Mouse (Mus musculus): ENCODE measurements around the gene Ociad1.

Gene Ociad1

DNA sequence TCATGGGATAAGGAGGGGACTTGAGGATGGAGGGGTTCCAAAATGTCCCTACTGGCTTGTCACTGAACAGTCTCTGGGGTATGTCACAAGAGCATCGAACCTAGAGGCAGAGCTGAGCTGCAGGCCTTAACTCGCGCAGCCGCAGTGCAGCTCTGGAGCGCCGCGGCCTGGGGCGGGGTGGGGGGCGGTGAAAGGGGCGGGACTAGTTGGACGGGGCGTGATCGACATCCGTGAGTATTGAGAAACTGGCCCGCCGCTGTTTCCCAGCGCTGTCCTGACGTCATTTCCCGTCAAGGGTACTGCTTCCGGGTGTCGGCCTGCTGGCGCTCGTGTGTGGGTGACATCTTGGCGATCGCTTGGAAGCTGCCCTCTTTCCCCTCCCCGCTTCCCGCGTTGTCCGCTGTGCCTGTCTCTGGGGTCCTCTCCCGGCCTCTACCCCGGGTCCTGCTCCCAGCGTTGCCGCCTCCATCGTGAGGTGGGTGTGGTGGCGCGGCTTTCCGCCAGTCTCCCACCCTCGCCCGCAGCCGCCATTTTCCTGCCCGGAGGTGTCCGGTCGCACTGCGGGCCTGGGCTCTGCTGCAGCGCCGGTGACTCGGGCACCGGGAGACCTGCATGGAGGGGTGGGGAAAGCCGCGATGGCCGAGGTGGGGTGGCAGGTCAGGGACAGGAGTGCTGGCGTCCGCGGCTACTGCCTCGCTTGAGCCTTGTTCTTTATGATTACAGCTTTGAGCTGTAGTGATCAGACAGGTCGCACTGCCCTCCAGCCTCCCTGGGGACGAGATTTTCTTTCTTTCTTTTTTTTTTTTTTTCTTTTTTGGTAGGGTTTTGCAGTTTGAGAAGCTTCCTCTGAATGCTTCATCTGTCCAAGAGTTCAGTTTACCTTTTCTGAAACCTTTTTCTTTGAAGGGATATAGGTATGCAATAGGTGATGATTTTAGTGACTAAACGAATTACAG is at the start of gene Ociad1:
Gene Ociad1, plus strand, starts transcription at position 283 of the 956 bp plus-strand sequence.
- in situ Hi-C loops (cut with MseI, MboI): no loop called here

DNA sequence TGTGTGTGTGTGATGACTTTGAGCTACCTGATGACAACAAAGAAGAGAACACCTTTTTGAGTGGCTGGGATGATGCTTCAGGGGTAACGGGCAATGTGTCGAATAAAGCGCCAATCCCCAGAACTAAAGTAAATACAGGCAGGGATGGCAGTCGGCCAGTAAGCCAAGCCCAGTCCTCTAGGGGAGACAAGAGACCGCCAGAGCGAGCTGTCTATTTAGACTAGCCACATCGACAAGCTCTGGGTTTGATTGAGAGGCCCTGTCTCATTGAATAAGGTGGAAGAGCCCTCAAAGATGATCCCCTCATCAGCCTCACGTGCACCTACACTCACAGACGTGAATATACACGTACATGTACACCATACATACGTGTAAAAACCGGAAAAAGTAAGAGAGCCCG is 48.2 kb upstream of the Ociad1 start:
- in situ Hi-C loops (cut with MseI, MboI): no loop called here

DNA sequence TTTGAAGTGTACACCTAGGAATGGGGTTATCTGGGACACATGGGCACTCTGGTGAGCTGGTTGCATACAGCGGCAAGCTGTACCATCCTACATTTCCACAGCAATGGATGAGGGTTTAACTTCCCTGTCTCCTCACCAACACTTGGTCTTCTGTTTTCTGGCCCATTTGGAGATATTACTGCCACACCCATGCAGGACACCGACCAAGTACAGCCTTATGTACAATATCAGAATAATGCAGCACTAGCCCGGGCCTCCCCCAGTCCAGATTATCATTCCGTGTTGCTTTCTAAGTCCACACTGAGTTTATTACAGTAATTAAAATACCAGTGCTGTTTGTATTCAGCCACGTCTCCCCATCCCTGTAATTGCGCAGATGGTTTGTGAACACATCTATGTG is 46.2 kb upstream of the Ociad1 start:
- in situ Hi-C loops (cut with MseI, MboI): no loop called here

DNA sequence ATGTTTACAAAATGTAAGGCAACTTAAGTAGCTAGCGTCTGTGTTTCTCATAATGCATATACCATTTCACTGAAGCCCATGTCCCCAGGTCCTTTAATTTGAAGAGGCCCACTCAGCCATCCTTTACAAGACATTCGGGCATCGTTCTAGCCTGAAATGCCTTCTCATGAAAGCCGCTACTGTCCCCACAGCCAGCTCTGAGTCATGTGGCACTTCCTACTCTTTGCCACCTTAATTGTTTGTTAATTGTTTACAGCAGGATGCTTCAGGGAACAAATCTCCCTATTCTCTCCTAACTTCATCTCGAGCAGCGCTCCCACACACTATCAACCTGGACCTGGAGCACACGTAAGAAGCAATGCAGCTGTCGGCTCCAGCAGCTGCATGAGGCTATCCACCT is 44.4 kb upstream of the Ociad1 start:
- in situ Hi-C loops (cut with MseI, MboI): no loop called here

DNA sequence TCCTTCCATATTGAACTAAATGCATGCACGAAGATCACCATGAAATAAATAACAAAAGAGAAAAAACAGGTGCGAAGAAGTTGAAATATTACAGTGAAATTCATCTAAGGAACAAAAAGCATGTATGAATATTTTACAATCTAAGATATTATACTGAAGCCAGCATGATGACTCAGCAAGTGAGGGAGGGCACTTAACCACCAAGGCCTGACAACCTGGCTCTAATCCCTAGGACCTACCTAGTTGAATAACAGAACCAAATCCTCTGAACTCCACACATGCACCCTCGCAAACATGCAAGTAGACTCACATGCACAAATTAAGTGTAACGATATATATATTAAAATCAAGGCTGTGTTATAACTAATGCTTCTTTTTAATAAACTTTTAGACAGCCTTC is 43.2 kb upstream of the Ociad1 start:
- in situ Hi-C loops (cut with MseI, MboI): no loop called here

DNA sequence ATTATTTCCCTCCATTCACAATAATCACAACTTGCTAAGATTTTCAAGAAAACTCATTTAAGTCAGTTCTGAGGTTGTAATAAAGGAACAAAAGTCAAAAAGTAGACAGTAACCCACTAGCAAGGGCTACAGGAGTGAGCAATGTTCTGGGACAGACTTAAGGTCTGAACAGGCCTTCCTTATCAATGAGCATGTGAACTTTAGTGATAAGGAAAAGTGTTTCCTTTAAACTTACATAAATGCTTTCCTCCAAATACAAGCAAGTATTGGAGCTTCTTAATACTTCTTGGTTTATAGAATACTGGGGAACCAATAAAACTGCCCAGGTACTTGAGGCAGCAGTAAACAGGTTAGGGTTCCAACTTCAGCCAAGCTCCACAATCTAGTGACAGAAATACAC is 39.8 kb upstream of the Ociad1 start:
- in situ Hi-C loops (cut with MseI, MboI): no loop called here

DNA sequence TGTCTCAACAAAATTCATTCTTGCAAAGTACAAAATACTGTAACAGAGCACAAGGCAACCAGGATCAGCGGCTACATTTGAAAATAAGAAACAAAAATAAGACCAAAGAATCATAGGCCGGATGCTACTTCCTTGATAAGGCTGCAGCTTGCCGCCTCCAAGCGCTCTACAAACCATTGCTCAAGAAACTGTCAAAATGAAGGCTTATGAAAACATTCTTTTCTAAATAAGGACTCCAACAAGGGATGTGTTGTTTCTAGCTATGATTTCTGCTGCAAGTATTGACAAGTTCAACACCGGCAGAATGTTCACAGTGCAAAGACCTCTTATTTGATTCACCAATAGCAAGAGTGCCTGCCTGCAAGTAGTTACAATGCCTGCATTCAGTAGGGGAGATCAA is 37.9 kb upstream of the Ociad1 start:
- in situ Hi-C loops (cut with MseI, MboI): no loop called here

DNA sequence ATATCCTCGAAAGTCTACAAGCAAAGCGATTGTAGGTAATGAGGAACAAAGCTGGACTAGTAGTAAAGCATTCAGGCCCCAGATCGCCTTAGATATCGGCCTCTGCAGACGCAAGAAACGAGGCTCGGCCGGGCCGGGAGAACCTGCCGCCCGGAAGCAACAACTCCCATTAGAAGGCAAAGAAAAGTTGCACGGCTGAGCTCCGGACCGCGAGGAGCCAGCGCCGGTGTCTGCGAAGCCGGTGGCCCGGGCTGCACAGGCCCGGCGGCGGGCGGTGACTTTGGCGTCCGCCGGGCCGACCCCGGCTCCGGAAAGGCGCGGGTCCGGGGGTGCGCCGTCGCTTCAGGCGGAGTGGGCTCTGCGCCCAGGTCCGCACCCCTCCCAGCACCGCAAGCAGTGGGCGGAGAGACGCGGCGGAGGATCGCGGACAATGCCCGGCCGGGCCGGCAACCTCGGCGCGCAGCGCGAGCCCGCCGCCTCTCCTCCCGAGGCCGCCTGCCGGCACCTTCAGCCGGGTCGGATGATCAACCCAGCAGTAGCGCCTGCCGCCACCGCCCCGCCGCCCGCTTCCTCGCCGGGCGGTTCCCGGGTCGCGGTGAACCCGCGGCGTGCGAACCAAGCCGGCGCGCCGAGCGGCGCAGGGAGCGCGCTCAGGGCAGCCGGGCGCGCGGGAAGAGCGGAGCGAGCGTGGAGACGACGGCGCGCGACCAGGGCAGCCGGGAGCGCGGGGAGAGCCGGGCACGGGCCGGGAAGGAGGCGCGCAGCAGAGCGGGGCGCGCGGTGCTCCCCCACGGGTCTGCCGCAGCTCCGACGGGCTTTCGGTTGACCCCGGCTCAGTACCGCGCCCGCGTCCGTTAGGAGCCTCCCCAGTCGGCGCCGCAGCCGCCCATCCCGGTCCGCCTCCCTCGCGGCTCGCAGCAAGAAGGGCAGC is 37.0 kb upstream of the Ociad1 start:
- in situ Hi-C loops (cut with MseI, MboI): no loop called here

DNA sequence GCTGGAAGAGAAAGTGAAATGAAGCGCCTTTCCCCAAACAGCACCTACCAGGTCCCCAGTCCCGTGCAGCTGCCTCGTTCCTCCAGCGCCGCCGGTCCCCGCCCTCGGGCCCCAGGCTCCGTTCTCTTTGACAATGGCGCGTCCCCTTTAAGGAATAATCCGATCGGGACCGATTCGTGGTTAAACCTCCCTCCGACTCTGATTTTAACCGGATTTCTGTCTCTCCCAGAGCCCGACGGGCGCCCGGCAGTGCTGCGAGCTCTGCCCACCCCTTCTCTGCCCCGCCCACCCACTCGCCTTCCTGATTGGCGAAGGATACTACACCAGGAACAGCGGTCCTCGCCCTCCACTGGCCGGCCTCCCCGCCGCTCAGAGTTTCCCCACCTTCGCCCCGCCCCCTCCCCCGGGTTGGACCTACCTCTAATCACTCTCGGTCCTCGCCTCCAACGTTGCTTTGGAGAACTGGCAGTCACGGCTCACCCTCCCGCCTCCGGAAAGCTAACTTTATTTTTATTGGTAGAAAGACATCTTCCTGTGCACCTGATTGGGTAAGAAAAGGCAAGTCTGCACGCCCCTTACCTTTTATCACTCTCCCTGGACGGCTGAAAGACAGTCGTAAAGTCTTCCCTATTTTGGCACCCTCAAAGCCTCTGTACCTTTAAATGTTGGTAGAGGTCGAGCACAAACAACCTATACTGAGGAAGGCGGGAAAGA is 36.1 kb upstream of the Ociad1 start, which contains the start of gene Fryl:
Gene Fryl, minus strand, starts transcription at position 268 of the 714 bp plus-strand sequence.
- in situ Hi-C loops (cut with MseI, MboI): no loop called here

DNA sequence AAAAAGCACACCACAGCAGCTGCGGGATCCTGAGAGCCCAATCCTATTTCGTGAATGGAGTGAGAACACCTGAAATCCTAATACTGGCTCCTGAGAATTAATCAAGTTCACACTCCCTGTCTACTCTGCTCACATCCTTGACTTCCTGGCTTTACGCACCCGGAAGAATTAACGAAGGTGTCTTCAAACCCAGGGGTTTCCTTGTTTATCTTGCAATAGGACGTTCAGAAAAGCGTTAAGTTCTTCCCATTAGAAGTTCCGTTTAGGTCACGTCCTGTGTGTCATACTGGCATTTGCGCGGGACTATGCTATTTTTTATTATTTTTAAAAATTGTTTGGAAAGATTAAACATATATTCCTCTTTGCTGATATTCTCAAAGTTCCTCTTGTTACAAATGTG is 35.5 kb upstream of the Ociad1 start:
- in situ Hi-C loops (cut with MseI, MboI): no loop called here

DNA sequence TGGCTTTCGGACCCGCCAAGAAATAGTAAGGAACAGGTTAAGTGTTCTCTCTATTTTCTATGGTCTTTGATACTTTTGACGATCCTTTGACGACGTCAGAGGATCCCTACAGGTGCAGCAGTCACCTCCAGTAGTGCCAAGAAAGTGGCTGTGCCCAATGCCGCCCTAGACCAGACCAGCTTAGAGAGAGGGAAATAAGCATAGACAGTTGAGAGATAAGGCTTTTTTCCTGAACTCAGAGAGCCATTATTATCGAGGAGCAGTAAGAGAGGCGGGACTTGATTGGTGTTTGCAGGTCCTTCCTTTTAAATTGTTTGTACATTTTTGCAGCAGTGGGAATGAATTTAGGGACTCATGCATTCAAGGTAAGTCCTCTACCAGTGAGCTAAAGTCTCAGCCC is 34.9 kb upstream of the Ociad1 start:
- in situ Hi-C loops (cut with MseI, MboI): no loop called here

DNA sequence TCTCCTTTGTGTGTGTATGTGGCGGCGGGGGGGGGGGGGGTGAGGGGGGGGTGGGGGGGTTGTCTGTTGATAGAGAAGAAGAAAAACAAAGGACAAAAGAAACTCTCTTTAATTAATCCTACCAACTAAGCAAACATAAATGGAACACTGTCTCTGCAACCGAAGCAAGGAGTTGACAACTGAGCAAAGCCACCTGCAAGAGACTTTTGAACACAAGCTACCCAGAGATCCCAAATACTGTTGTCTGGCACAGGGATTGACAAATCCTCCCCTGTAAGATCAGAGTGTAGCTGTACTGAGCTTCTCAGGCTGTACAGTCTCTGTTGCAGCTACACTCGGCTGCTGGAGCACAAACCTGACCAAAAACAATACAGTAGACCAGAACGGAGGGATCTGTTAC is 28.5 kb upstream of the Ociad1 start:
- in situ Hi-C loops (cut with MseI, MboI): no loop called here

DNA sequence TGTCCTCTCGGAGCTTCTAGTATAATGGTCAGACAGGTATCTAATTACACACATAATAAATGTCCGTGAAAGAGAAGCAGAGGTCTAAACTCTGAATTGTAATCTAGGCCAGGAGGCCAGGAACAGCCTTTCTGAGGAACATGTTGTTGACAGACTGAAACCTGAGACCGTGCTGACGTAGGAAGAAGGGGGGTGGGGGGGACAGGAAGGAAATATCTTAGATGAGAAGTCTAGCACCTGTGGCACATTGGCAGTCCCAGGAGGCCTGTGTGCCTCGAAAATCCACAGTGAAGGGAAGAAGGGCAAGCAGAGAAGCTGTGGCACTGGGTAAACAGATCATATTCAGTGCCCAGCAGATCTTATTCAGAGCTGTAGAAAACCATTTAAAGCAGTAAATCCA is 27.1 kb upstream of the Ociad1 start:
- in situ Hi-C loops (cut with MseI, MboI): no loop called here

DNA sequence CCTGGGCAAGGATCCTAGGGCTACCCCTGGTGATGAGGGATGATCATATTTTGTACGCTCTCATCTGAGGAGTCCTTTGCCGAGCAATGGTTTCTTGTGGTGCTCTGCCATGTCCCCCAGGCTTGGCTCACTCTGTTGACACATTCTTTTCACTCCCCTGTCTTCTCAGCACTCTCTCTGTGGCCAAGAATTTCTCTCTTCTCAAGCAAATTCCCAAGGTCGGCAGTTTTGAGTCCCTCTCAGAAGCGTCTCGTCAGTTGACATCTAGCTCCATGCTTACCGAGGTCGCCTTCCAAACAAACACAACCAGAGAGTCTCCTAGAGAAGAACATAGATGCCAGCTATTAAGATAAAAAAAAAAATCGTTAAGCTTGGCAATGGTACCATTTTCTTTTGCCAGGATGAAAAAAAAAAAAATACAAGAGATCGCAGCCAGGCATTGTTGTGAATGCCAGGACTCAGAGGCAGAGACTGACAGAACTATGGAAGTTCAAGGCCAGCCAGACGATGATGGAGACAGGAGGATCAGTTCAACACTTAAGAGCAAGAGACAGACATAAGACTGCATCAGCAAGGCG is 23.9 kb upstream of the Ociad1 start:
- in situ Hi-C loops (cut with MseI, MboI): no loop called here

DNA sequence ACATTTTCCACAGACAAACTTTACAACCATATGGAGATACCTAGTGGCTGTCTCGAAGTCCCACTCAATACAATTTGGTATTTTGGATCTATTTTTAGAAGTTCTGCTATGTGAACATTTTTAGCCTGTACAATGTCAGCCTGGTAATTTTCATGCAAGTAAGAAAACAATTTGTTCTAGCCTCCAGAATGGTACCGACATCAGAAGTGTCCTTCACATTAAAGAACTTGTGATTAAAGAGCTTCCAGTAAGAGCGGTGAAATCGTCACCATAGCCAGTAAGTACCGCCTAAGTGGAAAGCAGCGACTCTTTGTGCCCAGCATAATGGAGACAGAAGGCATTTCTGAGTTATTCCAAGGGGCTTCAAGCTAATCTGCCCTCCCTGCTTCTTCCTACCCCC is 22.0 kb upstream of the Ociad1 start:
- in situ Hi-C loops (cut with MseI, MboI): no loop called here

DNA sequence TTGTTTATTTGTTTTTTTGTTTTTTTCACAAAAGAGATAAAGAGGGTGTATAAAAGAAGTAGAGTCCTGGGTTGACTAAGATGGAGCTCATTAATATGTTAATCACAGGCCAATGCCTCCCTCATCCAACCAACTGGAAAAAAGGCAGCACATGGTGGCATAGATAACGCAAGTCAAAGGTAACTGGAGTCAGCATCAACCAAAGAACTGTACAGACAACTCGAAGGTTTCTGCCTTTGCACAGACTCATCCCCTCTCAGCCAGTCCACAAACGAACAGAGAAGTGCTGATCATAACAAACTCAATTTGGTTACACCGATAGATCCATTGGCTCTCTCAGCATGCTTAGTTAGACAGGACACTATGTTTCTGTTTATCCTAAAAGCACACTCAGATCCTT is 19.4 kb upstream of the Ociad1 start:
- in situ Hi-C loops (cut with MseI, MboI): no loop called here

DNA sequence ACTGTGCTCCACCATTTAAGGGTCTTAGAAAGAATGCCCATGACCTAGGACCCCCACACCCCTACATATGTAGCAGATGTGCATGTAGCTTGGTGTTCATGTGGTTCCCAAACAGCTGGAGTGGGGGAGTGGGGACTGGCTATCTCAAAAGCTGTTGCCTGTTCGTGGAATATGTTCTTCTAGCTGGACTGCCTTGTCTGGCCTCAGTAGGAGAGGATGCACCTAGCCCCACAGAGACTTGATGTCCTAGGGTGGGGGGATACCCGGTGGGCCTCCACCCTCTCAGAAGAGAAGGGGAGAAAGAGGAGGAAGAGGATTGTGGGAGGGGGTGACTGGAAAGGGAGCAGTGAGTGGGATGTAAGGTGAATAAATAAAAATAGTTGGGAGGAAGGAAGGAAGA is 17.6 kb upstream of the Ociad1 start:
- in situ Hi-C loops (cut with MseI, MboI): no loop called here

DNA sequence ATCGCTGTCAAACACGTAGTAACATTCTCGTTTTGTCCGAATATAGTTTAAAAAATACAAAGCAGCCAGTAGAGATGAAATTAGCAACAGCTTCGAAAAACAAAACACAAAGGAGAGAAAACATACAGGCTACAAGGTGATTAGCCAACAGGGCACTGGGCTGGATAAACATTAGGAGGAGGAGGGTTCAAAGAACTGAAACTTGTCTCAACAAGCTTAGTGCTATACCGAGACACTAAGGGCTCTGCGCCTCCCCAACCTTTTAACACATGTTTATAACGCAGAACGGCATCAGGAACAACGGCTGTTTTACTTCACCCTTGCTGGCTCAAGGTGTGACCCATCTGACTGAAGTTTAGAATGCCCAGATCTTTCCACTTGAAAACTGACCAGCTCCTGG is 13.4 kb upstream of the Ociad1 start:
- in situ Hi-C loops (cut with MseI, MboI): no loop called here

DNA sequence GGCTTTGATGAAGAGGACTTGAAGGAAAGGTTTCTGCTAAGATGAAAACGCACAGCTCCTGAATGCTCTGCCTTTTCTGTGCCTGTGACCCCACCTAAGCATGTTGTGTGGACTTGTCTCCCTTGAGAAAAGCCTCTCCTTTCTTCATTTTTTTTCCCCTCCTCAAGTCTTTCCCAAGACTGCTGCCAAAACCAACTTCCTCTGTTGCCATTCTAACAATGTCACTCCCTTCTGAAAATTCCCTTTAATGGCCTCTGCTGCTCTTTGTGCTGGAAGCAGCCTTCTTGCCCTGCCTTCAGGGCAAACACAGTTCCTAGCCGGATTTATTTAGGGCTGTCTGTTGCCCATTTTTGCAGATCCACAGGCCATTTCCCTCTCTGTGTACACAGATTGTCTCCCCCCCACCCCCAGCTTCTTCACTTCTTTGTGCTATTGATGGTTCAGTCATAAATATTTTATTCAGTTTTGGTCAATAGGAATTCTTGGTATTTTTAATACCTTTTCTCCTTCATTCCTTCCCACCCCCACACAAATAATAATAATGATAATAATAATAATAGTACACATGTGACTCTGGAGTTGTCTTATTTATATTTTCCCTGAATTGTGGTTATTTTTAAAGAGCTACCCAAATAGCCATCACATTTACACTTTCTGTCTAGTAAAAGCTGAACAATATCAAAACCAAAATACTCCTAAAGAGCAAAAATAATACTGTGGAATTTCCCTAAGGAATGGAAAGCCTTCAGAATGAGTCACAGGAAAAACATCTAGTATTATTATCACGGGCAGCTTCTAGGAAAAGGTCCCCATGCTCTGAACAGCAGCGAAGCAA is 12.6 kb upstream of the Ociad1 start:
- in situ Hi-C loops (cut with MseI, MboI): no loop called here

DNA sequence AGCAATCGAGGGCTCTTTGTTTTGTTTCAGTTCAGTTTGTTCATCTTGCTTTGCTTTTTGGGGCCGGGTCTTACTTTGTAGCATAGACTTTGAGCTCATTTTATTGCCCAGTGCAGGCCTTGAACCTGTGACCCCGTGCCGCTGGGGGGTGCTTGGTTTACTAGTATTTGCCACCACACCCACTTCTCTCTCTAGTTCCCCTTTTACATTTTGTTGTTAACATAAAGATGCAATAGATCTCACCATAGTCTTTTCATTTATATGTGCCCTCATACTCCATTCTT is 12.1 kb upstream of the Ociad1 start:
- in situ Hi-C loops (cut with MseI, MboI): no loop called here

DNA sequence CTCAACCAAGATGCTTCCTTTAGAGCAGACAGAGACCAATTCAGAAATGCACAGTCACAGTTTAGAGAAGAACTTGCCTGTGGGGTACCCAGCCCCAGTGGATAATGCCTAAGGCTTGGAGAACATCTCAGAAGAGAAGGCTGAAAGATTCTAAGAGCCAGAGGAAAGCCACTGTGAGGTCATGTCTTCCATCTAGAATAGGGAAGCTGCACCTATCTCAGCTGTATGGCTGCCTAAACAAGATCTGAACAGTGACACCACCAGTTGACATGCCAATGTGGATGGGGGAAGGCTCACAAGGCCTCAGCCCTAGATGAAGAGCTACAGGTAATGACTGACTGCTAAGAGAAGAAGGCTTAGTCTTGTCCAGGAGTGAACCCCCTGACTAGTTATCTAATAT is 8.5 kb upstream of the Ociad1 start:
- in situ Hi-C loops (cut with MseI, MboI): no loop called here

All from mouse trophoblast stem cell (cell line).